Mouse (Mus musculus) heart, embryonic 16.5 days (tissue): ENCODE results near the gene Wnk2. TPM values are rescaled to one million over a fixed set of nuclear protein-coding genes. Genes with fewer than 3 reads are reported as not detected.

Experiments
- ATAC-seq: fragments of 200-750 bp; cut with Nextera tagmentation; replicated peaks from 2 replicates; pipeline ENCODE4 v1.8.0; 2017; ENCODE audit warnings: moderate number of reproducible peaks; ENCODE audit not compliant: insufficient read depth, low FRiP score; ENCODE audit errors: extremely low read depth
- H3K27ac ChIP-seq: fragments of 300-500 bp; sonication (generic); 2 replicates; pipeline ENCODE4 v1.5.1; 2014; ENCODE audit warnings: mild to moderate bottlenecking, low read length, control low read depth, moderate library complexity
- H3K27me3 ChIP-seq: fragments of 300-500 bp; sonication (generic); 2 replicates; pipeline ENCODE4 v1.6.1; 2014; ENCODE audit warnings: low read length, mixed read lengths; ENCODE audit not compliant: control insufficient read depth, insufficient read depth
- H3K36me3 ChIP-seq: fragments of 300-500 bp; sonication (generic); 2 replicates; pipeline ENCODE4 v1.6.1; 2014; ENCODE audit not compliant: control insufficient read depth, insufficient read depth
- H3K4me1 ChIP-seq: fragments of 300-500 bp; sonication (generic); 2 replicates; pipeline ENCODE4 v1.6.1; 2014; ENCODE audit warnings: low read length, mixed read lengths; ENCODE audit not compliant: control insufficient read depth, insufficient read depth
- H3K4me2 ChIP-seq: fragments of 300-500 bp; sonication (generic); 2 replicates; pipeline ENCODE4 v1.6.1; 2014; ENCODE audit warnings: low read depth, mild to moderate bottlenecking, control low read depth, low read length
- H3K4me3 ChIP-seq: fragments of 300-500 bp; sonication (generic); 2 replicates; pipeline ENCODE4 v1.5.1; 2014; ENCODE audit warnings: mild to moderate bottlenecking, control low read depth, low read length
- H3K9ac ChIP-seq: fragments of 300-500 bp; sonication (generic); 2 replicates; pipeline ENCODE4 v1.6.1; 2014; ENCODE audit warnings: low read length, control low read depth
- H3K9me3 ChIP-seq: fragments of 300-500 bp; sonication (generic); replicated peaks from 2 replicates; pipeline ENCODE4 v1.6.1; 2016; ENCODE audit warnings: low read length; ENCODE audit not compliant: control insufficient read depth
- WGBS: fragments of 180-500 bp; shearing (Covaris S2); extraction: QIAGEN DNeasy Blood & Tissue Kit; methylation state at CpG from one replicate; pipeline ENCODE4 v1.1.7; 2014; 5-methylcytosine and 5-hydroxymethylcytosine counted together
- polyA plus RNA-seq: library from polyadenylated mRNA; unstranded; fragments of >200 nt; fragmentation: Nextera tagmentation; extraction: Ambion mirVana; gene quantifications from 2 replicates; pipeline ENCODE4 v1.2.1, GENCODE M21; 2015

Wnk2 gene
- polyA plus RNA-seq, 1 experiment from 2014 or later: 1.8 TPM

- 83% methylated on average over 4 of the region's 4 CpGs for WGBS
- H3K9ac ChIP-seq: no peak overlapping the region
- H3K4me3 ChIP-seq: no peak overlapping the region
- no peaks in the 10 kb centered on the region for H3K27me3 ChIP-seq
- peaks cover 14% of the 10 kb centered on the region for H3K4me1 ChIP-seq
- ATAC-seq: no peak
- no peaks in the 10 kb centered on the region for H3K9me3 ChIP-seq
- no peak overlapping the region for H3K27ac ChIP-seq
- no peak overlapping the region for H3K4me2 ChIP-seq
- 0 out of 2 replicates have a peak, but pooled peaks cover 2% of the 10 kb centered on the region for H3K36me3 ChIP-seq
Observed at GRCm38 (mm10) chr13:49096826-49097225, 51.0 kb downstream of the Wnk2 start.

GRCm38 (mm10) chr13:49094667-49095066, 53.1 kb downstream of the Wnk2 start:
- 0 out of 2 replicates have a peak, but pooled peaks cover 2% of the 10 kb centered on the region for H3K36me3 ChIP-seq
- no peak for ATAC-seq

GRCm38 (mm10) chr13:49093471-49093891, 54.3 kb downstream of the Wnk2 start:
- Histone ChIP-seq H3K4me3 (no peak overlapping the region), H3K27me3 (no peaks in the 10 kb centered on the region), H3K36me3 (0 out of 2 replicates have a peak, but pooled peaks cover 2% of the 10 kb centered on the region), H3K9ac (no peak overlapping the region), H3K4me2 (no peak overlapping the region), H3K9me3 (no peaks in the 10 kb centered on the region), H3K4me1 (peaks cover 4% of the 10 kb centered on the region; the same call in 1 of the 2 replicates), H3K27ac (no peak overlapping the region)
- no peak for ATAC-seq
- 63% methylated on average over 9 of the region's 9 CpGs for WGBS

More at GRCm38 (mm10) chr13:49094667-49095066, 53.1 kb downstream of the Wnk2 start:
- Histone ChIP-seq H3K27me3 (no peaks in the 10 kb centered on the region), H3K4me2 (no peak overlapping the region), H3K4me1 (peaks cover 4% of the 10 kb centered on the region; the same call in 1 of the 2 replicates), H3K4me3 (no peak overlapping the region), H3K9ac (no peak overlapping the region), H3K27ac (no peak overlapping the region), H3K9me3 (no peaks in the 10 kb centered on the region)
- 59% methylated on average over 6 of the region's 6 CpGs for WGBS

- no peak for ATAC-seq
- H3K36me3 ChIP-seq: 0 out of 2 replicates have a peak, but pooled peaks cover 2% of the 10 kb centered on the region
- no peak overlapping the region for H3K27ac ChIP-seq
- no peak overlapping the region for H3K4me3 ChIP-seq
- H3K27me3 ChIP-seq: no peaks in the 10 kb centered on the region
- H3K9me3 ChIP-seq: no peaks in the 10 kb centered on the region
- no peak overlapping the region for H3K4me2 ChIP-seq
- H3K9ac ChIP-seq: no peak overlapping the region
- WGBS: 76% methylated on average over 9 of the region's 9 CpGs
- H3K4me1 ChIP-seq: peaks cover 6% of the 10 kb centered on the region
Observed at GRCm38 (mm10) chr13:49092596-49092995, 55.2 kb downstream of the Wnk2 start.

GRCm38 (mm10) chr13:49090176-49090575, 57.6 kb downstream of the Wnk2 start:
- 0 out of 2 replicates have a peak, but pooled peaks cover 2% of the 10 kb centered on the region for H3K36me3 ChIP-seq
- no peaks in the 10 kb centered on the region for H3K27me3 ChIP-seq
- H3K9me3 ChIP-seq: no peaks in the 10 kb centered on the region
- H3K27ac ChIP-seq: no peak overlapping the region
- peaks cover 19% of the 10 kb centered on the region for H3K4me1 ChIP-seq
- H3K9ac ChIP-seq: no peak overlapping the region
- no peak for ATAC-seq
- H3K4me3 ChIP-seq: no peak overlapping the region
- H3K4me2 ChIP-seq: no peak overlapping the region
- WGBS: 91% methylated on average over 1 of the region's 1 CpGs

GRCm38 (mm10) chr13:49088874-49089273, 58.9 kb downstream of the Wnk2 start:
- 93% methylated on average over 6 of the region's 6 CpGs for WGBS
- ATAC-seq: no peak
- no peak overlapping the region for H3K27ac ChIP-seq

GRCm38 (mm10) chr13:49087420-49087819, 60.4 kb downstream of the Wnk2 start:
- peak overlapping the region; percentile 62 for H3K27ac ChIP-seq
- no peak overlapping the region for H3K4me3 ChIP-seq
- no peak overlapping the region for H3K9ac ChIP-seq
- H3K4me1 ChIP-seq: peaks cover 15% of the 10 kb centered on the region
- no peaks in the 10 kb centered on the region for H3K9me3 ChIP-seq
- no peaks in the 10 kb centered on the region for H3K27me3 ChIP-seq
- 0 out of 2 replicates have a peak, but pooled peaks cover 2% of the 10 kb centered on the region for H3K36me3 ChIP-seq
- no peak overlapping the region for H3K4me2 ChIP-seq
- WGBS: 32% methylated on average over 7 of the region's 7 CpGs
- no peak; the same call in 1 of the 2 replicates for ATAC-seq

More at GRCm38 (mm10) chr13:49088874-49089273, 58.9 kb downstream of the Wnk2 start:
- H3K9me3 ChIP-seq: no peaks in the 10 kb centered on the region
- H3K36me3 ChIP-seq: 0 out of 2 replicates have a peak, but pooled peaks cover 2% of the 10 kb centered on the region
- peaks cover 19% of the 10 kb centered on the region for H3K4me1 ChIP-seq
- no peak overlapping the region for H3K4me3 ChIP-seq
- no peak overlapping the region for H3K9ac ChIP-seq
- H3K27me3 ChIP-seq: no peaks in the 10 kb centered on the region
- H3K4me2 ChIP-seq: no peak overlapping the region

GRCm38 (mm10) chr13:49086431-49086830, 61.4 kb downstream of the Wnk2 start:
- Histone ChIP-seq H3K27ac (peak overlapping the region; percentile 62), H3K9me3 (no peaks in the 10 kb centered on the region), H3K36me3 (no peaks in the 10 kb centered on the region), H3K9ac (no peak overlapping the region), H3K4me1 (peaks cover 15% of the 10 kb centered on the region), H3K4me3 (no peak overlapping the region), H3K27me3 (no peaks in the 10 kb centered on the region), H3K4me2 (no peak overlapping the region)
- WGBS: 44% methylated on average over 4 of the region's 4 CpGs
- 0 out of 2 replicates have a peak, but pooled peaks have one; percentile 45 for ATAC-seq

- H3K9ac ChIP-seq: no peak overlapping the region
- H3K27ac ChIP-seq: no peak overlapping the region
- ATAC-seq: no peak
- WGBS: 94% methylated on average over 9 of the region's 9 CpGs
- H3K36me3 ChIP-seq: no peaks in the 10 kb centered on the region
- no peak overlapping the region for H3K4me3 ChIP-seq
- no peaks in the 10 kb centered on the region for H3K27me3 ChIP-seq
- H3K9me3 ChIP-seq: no peaks in the 10 kb centered on the region
- H3K4me2 ChIP-seq: no peak overlapping the region
- peaks cover 15% of the 10 kb centered on the region for H3K4me1 ChIP-seq
Observed at GRCm38 (mm10) chr13:49085211-49085610, 62.6 kb downstream of the Wnk2 start.
